Mouse (Mus musculus) mouse trophoblast stem cell (cell line): ENCODE results near the gene Pard3b.

Experiments
- in situ Hi-C, 2 experiments: fragments of 300-500 bp; cut with MseI, MboI; formaldehyde crosslinking; loops; 2 replicates in 1 of 2; 3 replicates in 1 of 2; pipeline ENCODE4 v1.15.1; 2025

Pard3b gene

DNA sequence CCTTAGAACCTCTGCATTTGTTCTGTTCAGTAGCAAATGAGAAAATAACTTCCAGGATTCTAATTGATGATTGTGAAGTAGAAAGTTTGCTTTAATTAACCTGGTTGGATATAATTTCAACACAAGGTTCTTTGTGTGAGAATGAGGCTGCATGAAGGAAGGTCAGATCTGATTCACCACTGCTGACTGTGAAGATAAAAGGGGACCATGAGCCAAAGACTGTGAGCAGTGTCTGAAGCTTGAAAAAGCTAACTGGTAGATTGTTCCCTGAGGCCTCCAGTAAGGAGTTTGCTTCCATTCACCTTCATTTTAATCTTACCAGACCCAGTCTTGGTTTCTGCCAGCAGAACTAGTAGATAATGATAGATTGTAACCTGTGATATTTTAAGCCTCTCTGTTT is 108.9 kb downstream of the Pard3b start:
- in situ Hi-C loops, result no loop called here

DNA sequence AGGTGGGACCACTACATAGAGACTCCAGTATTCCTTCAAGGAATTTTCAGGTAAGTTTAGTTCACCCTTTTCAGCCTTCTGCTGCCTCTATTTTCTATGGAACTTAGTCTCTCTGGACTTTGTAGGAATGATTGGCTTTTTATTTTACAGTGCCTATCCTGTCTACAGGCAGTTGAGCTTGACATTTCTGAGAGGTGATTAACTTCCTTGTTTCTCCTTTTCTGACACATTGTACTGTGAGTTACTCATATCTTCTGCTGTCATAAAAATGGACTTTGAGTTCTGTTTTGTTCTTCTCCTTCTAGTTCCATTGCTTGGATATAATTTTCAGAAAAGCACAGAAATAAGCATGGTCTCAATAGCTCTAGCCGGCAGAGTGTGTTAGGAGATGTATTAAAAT is 112.4 kb downstream of the Pard3b start:
- in situ Hi-C loops, result no loop called here

DNA sequence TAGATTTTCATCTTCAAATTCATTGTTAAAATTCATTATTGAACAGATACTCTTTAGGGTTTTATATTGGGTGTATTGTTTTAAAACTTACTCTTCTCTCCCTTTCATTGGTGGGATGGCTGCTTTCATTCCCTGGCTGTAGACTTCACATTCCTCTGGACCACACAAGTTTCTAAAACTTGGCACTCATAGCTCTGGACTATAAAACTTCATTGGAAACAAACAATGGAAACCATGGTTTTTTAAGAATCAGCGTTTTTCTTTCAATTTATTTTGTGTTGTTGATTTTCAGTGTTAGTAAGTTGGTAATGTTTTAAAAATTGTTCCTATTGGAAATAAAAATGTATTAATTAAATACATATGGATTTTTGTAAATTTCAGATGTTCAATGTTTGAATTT is 118.1 kb downstream of the Pard3b start:
- in situ Hi-C loops, result no loop called here

DNA sequence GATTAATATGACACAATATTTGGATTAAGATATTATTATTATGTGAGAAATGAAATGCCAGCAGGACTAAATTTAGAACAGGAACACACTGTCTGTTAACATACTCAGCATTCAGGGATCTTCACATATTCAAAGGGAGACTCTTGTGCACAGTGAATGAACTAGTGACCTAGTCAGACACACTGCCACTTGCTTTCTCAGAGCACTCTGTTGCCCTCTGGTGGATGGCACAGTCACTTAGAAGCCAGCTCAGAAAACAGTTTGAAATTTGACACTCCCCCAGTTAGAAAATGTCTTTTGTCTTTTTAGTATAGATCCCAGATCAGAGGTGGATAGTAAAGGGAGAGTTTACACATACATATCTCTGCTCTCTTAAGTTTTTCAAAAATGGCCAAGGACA is 132.6 kb downstream of the Pard3b start:
- in situ Hi-C loops, result loop anchor here (10.0 kb wide), 2 partner anchors 236 to 396 kb away; no protein-coding TSS in a partner anchor

DNA sequence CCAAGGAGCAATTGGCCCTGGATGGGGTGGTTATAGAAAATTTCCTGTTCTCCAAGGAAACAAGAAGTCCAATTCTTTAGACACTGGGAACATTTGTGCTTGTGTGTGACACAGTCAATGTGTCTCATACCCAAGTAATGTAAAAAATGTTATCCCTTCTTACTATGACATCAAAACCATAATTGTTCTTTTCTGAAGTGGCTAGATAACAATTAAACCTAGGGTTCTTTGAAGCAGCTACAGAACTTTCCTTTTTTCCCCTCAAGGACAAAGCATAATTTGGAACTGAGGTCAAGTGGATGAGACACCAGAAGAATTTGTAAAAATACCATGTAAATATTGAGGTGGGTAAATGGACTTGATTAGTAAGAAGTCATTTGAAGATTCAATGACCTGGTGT is 140.1 kb downstream of the Pard3b start:
- in situ Hi-C loops, result loop anchor here (10.0 kb wide), 2 partner anchors 244 to 404 kb away; no protein-coding TSS in a partner anchor

DNA sequence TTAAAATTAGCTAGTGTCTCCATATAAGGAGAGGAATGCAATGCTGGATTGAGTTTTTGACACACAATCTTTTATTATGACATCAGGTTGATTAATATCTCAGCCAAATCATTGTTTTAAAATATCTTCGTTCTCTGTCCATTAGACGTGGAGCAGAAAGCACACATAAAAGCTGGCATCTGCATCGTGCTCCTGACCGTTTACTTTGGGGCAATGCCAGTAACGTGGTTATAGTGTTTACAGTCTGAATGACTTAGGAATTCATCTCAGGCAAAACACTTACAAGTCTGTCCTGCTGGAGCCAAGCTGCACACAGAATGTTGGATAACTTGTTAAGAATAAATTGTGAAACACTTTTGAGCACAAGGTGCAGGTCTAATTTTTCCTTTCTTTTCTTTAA is 141.3 kb downstream of the Pard3b start:
- in situ Hi-C loops, result loop anchor here (10.0 kb wide), 2 partner anchors 245 to 405 kb away; no protein-coding TSS in a partner anchor

DNA sequence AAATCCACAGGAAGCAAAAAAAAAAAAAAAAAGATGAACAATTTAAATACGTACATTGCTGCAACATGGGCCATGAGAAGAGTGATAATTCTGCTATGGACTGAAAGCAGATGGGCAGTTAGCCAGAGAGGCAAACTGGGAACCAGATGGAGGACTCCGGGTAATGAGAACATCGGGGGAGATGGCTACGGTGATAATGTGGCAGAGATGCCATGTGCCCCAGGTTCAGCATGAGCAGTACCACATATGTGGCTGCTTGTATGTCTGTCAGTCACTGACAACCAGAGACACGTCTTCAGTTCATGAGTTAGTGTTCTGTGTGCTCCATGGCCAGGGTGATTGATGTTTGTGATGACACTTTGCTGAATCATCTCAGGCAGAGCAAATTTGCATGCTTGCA is 157.7 kb downstream of the Pard3b start:
- in situ Hi-C loops, result no loop called here

DNA sequence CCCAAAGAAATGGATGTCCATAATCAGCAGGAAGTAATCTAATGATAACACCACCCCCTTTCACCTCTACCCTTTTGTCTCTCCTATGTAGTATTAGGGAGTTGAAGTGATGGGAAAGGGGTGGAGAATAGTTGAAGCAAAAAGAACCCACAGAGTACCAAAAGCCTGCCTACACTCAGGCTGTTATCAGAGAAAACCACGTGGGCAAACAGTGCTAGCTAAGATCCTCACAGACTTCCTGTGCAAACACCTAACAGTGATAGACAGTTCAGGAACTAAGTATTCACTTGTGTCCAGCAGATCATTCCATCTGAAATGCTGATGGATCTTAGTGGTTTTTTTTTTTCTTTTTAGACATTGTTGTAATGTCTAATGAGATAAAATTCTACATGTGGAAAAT is 181.6 kb downstream of the Pard3b start:
- in situ Hi-C loops, result no loop called here

DNA sequence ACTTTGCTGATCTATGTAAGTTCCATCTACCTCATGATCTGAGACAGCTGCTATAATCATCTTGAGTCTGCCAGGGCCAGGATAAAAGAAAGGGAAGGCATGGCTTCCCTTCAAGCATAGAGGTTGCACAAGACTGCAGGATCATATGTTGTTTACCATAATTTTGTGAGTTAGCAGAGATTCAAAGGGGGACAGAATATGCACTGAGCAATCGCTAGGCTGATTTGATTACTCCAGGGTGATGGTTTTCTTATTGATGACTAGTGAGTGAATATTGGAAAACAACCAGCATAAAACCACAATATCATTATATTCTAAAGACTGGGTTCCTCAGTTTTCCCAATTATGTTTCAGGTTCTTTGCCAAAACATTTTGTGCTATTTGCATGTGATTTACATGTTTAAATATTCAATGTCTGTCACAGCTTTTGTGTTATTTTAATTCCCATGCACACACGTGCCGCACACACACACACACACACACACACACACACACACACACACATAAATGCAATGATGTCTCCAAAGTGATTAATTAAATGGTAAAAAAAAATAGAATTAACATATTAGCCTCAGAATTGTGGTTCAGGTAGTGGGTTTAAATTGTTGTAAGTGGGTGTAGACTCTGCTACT is 187.1 kb downstream of the Pard3b start:
- in situ Hi-C loops, result no loop called here

DNA sequence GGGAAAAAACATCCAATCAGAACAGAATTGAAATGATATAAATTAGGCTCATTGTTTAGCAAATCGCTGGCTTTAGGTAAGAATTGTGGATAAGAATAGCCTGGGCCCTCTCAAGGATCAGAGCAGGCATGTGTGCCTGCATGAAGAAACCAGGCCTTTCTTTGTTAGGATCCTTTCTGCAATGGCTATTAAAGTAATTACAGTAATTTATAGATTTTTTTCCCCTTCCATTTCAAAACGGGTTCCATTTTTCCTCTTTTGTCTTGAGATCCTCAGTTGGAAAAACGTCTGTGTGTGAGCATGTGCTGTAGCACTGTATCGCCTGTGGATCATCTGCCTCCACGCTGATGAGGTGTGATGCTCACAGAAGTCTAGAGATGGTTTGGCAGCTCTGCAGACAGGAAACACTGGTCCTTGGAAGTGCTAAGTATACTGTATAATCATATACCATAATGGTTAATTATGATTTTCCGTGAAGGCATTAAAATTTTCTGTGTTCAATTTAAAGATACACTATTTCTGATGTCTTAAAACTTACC is 198.5 kb downstream of the Pard3b start:
- in situ Hi-C loops, result no loop called here

DNA sequence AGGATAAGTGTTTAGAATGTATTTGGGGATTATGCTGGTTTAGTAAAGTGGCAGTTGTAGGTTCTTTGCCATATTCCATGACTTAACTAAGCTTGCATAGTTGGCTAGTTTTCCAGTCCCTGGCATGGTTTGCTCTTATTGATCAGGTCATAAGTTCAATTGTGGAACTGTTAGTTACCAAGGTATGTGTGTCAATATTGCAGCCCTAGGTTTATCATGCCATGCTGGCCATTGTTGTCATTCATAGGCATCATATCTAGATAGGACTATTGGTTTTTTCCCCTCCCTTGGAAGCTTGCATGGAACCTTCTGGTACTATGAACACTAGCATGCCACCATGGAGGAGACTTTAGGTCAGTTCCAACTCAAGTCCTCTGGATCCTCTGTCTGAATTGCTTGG is 208.0 kb downstream of the Pard3b start:
- in situ Hi-C loops, result no loop called here

DNA sequence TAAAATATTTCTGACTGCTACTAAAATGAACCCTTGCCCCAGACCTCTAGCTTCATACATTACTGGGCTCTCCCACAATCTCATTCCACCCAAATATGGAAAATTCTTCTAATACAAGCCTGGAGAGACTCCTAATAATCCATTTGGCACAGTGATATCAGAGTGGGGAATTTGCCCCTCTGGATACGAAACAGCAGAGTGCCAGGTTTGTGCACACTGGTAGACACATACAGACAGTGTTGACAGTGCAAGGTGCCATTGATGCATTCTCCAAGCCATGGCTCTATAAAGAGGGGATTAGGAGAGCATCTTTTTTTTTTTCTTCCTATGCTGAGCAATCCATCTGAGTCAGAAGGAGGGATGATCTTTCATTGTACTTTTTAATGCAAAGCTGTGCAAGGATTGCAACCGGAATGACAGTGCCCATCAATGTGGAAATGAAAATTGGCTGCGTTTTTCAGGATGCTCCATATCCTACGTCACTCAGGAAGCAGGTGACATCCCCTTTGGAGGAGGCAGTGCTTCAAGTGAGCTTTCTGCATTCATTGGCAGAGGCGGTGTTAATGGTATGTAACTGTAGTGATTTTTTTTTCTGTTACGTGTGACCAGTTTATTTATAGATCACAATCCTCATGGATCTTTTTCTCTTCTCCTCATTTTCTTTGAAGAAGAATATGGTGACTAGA is 210.5 kb downstream of the Pard3b start:
- in situ Hi-C loops, result no loop called here

DNA sequence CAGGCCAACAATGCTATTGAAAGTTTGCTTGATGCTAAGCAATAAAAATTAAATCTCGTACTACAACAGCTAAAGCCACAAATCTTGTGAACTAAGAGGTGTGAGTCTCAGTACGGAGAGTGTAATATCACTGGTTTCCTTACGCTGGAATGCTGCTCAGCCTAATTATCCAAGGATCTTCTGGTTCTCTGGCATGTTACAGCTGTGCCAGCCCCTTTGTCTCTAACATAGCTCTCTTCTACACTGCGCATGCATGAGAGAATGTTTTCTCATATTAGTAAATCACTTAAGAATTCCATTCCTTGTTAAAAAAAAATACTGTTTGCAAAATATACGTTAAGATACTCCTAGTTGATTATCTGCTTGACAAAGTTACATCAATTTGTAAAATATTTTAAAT is 211.8 kb downstream of the Pard3b start:
- in situ Hi-C loops, result no loop called here

DNA sequence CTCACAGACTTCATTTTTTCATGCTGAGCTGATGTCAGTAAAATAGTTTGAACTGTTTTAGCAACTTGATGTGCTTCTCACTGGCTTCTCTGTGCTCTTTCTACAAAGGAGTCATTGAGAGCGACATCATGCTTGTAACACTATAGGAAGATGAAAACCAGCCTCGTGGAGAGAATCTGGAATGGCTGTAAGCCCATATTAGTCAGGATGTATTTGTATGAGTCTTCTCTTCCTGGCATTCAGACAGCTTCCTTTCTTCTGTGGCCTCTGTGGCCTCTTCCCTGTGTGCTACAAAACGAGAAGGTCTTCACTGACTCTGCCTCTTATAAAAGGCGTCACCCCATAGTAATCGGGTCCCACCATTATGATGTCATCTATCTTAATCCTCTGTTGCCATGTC is 212.6 kb downstream of the Pard3b start:
- in situ Hi-C loops, result no loop called here

DNA sequence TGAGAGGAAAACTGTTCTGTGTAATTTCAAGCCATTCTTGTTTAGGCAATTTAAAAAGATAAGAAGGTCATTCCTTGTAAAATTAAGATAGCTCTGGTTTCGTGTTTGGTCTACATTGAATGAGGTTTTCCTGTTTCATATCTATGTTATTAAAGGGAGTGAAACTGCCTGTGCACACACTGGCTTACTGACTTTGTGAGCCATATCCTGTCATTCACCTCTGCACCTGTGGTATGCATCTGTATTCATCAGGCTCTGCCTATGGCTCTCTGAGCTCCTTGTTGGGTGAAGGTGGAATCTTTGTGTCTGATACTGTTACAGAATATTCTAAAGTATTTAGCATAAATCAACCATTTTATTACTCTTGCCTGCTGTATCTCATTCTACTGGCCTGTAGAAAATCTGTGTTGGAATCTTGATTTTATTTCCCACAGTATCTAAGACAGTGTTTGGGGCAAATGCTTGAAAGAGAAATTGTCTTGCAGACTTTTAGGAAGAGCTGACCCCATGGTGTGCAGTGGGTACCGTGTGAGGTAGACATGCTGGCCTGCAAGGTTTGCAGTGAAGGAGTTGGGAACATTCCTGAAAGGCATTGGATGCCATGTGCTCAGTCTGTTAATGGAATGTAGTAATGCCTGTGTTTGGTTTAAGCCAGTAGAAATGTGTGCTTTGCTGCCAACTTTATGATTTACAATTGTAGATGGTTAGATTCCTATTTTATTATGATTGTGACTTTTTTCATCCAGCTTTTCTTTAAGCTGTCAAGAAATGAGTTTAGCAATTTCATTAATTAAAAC is 228.9 kb downstream of the Pard3b start:
- in situ Hi-C loops, result no loop called here

DNA sequence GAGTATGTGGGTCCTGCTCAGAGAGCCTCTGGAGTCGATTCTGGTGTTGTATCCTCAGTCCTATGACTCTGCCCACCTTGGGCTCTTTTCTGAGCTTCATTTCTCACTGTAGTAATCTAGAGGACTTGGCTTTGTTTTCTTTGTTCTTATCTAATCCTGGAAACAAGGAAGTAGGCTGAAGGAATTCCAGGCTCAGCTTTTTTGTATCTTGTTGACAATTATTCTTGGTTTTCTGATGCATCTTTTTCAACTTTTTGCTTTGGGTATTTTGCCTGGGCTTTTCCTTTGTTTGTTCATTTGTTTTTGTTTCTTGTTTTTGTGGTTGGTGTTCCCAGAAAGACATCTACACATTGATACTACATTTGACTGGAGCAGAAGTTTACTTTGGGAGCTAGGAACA is 236.3 kb downstream of the Pard3b start:
- in situ Hi-C loops, result no loop called here

DNA sequence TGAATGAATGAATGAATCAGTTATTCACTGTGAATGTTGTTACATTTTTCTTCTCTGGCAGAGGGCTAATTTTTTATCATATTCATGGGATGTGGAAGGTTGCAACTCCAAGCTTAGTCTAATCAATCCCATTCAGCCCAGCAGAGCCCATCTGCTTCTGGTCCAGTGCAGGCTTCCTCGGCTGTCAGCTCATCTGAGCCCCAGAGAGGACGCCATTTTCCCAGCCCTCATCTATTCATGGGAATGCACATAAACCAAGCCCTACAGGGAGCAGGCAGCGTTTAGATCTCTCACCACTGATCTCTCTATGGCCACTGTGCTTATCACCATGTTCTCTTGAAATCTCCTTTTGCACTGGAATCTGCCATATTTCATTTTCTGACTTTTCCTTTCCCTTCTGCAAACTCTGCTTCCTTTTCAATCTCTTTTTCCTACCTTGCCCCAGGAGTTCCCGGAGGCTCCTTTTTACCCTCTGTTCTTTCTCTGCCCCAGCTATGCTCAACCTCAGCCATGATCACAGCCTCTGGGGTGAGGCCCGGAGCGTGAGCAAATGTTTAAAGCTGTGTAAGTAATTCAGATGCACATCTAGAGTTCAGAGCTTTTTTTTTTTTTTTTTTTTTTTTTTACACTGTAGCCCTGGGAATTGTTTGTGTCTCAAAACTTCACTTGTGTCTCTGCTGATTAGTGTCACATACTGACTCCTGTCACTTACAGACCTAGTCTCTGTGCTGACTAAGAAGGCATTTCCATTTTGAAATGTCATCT is 241.3 kb downstream of the Pard3b start:
- in situ Hi-C loops, result no loop called here

DNA sequence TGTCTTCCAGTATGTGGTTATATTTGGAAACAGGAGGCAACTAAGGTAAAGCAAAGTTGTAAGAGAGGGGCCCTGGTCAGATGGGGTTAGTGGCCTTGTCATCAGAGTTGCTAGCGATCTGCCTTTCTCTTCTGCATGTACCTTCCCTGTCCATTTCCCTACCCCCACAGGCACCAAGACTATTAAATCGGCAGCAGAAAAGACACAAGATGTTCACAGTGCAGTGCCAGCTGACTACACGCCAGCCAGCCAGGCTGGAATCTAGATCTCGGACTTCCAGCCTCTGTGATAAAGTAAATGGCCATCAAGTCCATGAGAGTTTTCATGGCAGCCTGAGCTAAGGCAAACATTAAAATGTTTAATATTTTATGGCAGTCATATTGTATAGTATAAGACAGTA is 257.4 kb downstream of the Pard3b start:
- in situ Hi-C loops, result no loop called here

DNA sequence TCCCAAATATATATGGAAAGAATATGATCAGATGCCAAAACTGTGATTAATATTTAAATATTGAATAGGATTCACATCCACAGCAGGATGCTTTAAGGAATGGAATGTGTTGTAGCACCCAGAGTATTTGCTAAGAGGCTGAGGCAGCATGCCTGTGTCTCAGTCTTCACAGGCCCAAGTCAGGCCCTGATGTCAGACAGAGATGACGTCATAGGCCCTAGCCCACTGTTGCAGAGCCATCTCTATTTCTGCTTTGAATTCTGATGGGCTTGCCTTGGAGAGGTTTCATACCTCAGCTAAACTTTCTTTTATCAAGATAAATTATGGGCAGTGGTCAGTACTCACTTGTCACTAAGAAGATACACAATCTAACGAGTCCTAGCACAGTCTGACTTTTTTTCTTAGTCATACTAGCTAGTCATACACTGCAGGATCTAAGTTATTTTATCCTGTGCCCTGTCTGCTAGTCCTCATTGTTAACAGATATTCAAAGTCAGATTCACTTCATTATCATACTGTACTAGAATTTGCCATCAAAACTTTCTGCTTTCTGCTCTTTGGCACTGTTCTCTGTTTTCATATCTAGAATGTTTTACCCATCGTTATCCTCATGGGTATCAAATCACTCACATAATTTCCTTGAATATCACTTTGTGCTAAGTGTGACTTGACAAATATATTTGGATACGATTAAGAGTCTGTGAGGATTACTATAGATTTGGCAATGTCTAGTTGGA is 264.8 kb downstream of the Pard3b start:
- in situ Hi-C loops, result no loop called here

DNA sequence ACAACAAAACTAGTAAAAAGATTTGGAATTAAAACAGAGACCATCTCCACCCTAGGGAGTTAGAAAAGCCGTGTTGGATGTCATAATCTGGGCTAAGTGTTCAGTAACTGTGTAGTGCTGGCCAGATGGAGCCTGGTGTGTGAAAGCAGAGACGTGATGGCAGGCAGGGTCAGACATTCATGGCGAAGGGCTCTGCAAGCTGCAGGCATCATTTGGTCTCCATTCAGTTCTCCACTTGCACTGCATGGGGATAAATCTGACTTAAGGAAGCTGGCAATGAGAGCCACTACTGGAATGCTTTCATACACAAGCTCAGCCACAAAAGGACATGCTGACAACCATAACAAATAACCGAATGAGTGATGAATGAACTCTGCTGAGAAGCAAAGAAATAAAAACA is 265.4 kb downstream of the Pard3b start:
- in situ Hi-C loops, result no loop called here

DNA sequence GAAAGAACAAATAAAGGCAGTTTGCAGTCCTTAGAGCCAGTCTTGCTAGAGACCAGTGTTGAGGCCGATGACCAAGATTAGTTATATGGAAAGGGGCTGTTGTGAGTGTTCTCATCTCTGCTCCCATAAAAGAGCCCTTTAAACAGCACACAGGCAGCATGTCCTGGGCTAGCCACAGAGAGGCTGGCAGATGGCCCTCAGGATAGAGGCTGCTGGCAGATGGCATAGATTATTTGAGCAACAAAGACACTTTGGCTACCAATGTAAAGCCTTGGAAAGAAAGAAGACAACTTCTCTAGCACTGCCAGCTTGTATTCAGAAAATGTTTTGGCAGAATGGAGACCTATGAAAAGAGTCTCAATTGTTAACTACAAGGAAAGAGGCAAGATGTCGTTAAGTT is 274.3 kb downstream of the Pard3b start:
- in situ Hi-C loops, result no loop called here
